Mouse (Mus musculus) embryonic facial prominence, embryonic 13.5 days (tissue): Measurements from ENCODE around the gene Ddx56. TPM values are rescaled to one million over a fixed set of nuclear protein-coding genes. Genes with fewer than 3 reads are reported as not detected.
"Not testable (repeated sequence)": the region's sequence is repeated elsewhere in the genome, so short reads cannot be mapped to it uniquely, and the experiment has no call there.

Experiments
- ATAC-seq: fragments of 200-750 bp; cut with Nextera tagmentation; 2 replicates; pipeline ENCODE4 v1.8.0; 2017; ENCODE audit warnings: low read depth; ENCODE audit not compliant: insufficient number of reproducible peaks, insufficient read depth, low FRiP score, low TSS enrichment
- H3K27ac ChIP-seq: fragments of 300-500 bp; sonication (generic); 2 replicates; pipeline ENCODE4 v1.5.1; 2015; ENCODE audit warnings: moderate library complexity, mild to moderate bottlenecking, inconsistent platforms
- H3K27me3 ChIP-seq: fragments of 300-500 bp; sonication (generic); 2 replicates; pipeline ENCODE4 v1.6.1; 2015; ENCODE audit warnings: mild to moderate bottlenecking, inconsistent platforms
- H3K36me3 ChIP-seq: fragments of 300-500 bp; sonication (generic); 2 replicates; pipeline ENCODE4 v1.6.1; 2015; ENCODE audit warnings: mild to moderate bottlenecking, inconsistent platforms
- H3K4me1 ChIP-seq: fragments of 300-500 bp; sonication (generic); 2 replicates; pipeline ENCODE4 v1.6.1; 2015; ENCODE audit warnings: inconsistent platforms
- H3K4me2 ChIP-seq: fragments of 300-500 bp; sonication (generic); 2 replicates; pipeline ENCODE4 v1.6.1; 2015; ENCODE audit warnings: moderate library complexity, mild to moderate bottlenecking, inconsistent platforms
- H3K4me3 ChIP-seq: fragments of 300-500 bp; sonication (generic); 2 replicates; pipeline ENCODE4 v1.5.1; 2015; ENCODE audit warnings: mild to moderate bottlenecking, inconsistent platforms
- H3K9ac ChIP-seq: fragments of 300-500 bp; sonication (generic); 2 replicates; pipeline ENCODE4 v1.6.1; 2015; ENCODE audit warnings: mild to moderate bottlenecking, inconsistent platforms
- H3K9me3 ChIP-seq: fragments of 300-500 bp; sonication (generic); 2 replicates; pipeline ENCODE4 v1.6.1; 2016; ENCODE audit warnings: inconsistent platforms
- WGBS: fragments of 180-500 bp; shearing (Covaris S2); methylation state at CpG from one replicate; pipeline ENCODE4 v1.1.7; 2015; ENCODE audit warnings: mixed read lengths; 5-methylcytosine and 5-hydroxymethylcytosine counted together
- polyA plus RNA-seq: library from polyadenylated mRNA; unstranded; fragments of >200 nt; fragmentation: Nextera tagmentation; extraction: Ambion mirVana; gene quantifications from 2 replicates; pipeline ENCODE4 v1.2.1, GENCODE M21; 2015

The Ddx56 gene
- polyA plus RNA-seq, 1 experiment from 2014 or later = 97.2 TPM

DNA sequence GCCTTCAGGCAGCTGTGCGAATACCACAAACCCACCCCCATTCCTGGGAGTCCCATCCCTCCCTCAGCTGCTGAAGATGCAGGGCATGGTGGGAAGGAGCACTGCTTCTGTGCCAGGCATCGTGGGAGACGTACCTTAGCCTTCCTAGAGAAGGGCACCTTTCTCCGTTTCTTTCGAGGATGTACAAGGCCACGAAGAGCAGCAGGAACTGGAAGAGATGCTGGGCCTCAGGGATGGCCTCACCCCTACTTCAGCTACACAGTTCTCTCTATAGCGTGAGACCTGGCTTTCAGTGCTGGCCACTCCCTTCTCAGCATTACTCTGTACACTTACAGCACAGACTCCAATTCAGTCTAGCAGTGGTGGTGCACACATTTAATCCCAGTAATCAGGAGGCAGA lies 8.2 kb downstream of the Ddx56 start:
- H3K4me3 ChIP-seq = no peak overlapping the region
- no peak for ATAC-seq
- H3K27me3 ChIP-seq = no peaks in the 10 kb centered on the region
- 90% methylated on average over 7 of the region's 7 CpGs for WGBS
- H3K9ac ChIP-seq = no peak overlapping the region
- no peaks in the 10 kb centered on the region for H3K4me1 ChIP-seq
- no peak overlapping the region for H3K4me2 ChIP-seq
- no peaks in the 10 kb centered on the region for H3K9me3 ChIP-seq
- no peak overlapping the region for H3K27ac ChIP-seq
- peaks cover 71% of the 10 kb centered on the region for H3K36me3 ChIP-seq

DNA sequence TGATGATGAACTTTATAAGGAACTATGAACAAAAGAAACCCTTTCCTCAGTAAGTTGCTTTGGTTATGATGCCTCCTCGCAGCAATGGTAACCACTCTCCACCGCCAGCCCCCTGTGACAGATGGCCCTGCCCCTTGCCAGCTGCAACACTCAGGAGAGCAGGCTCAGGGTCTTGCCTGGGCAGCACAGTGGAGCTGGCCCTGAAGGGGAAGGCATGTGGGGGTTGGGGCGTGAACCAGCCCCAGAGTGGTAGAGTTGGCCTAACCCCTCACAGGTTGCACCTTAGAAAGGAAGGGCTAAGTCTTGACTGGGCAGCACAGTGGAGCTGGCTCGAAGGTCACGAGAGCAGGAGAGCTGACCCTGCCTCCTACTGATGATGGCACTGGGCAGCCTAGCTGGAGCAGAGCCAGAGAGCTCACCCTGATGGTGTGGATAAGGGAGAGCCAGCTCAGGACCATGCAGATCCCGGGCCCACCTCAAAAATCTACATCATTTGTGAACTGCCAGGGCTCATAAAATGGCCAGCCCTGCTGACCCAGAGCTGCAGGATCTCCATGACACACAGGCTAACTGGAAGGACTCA lies 11.0 kb downstream of the Ddx56 start:
- Histone ChIP-seq H3K27ac (no peak overlapping the region), H3K9me3 (no peaks in the 10 kb centered on the region), H3K36me3 (peaks cover 43% of the 10 kb centered on the region), H3K27me3 (no peaks in the 10 kb centered on the region), H3K9ac (no peak overlapping the region), H3K4me3 (no peak overlapping the region), H3K4me2 (no peak overlapping the region), H3K4me1 (no peaks in the 10 kb centered on the region)
- WGBS = 75% methylated on average over 6 of the region's 6 CpGs
- no peak for ATAC-seq

DNA sequence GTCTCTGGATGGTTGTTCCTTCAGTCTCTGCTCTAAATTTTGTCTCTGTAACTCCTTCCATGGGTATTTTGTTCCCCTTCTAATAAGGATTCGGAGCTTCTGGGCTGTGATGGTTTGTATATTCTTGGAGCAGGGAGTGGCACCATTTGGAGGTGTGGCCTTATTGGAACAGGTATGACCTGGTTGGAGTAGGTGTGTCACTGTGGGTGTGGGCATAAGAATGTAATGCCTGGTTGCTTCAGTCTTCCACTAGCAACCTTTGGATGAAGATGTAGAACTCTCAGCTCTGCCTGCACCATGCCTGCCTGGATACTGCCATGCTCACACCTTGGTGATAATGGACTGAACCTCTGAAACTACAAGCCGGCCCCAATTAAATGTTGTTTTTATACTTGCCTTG lies 13.0 kb downstream of the Ddx56 start:
- 95% methylated on average over 2 of the region's 2 CpGs for WGBS

GRCm38 (mm10) chr11:6252824-6253223 lies 14.7 kb downstream of the Ddx56 start:
- 90% methylated on average over 4 of the region's 4 CpGs for WGBS
- no peak for ATAC-seq

More for the DNA sequence above, 13.0 kb downstream of the Ddx56 start:
- H3K27me3 ChIP-seq, H3K9me3 ChIP-seq, H3K27ac ChIP-seq, ATAC-seq, H3K9ac ChIP-seq, H3K4me3 ChIP-seq, H3K4me1 ChIP-seq, H3K4me2 ChIP-seq: not testable (repeated sequence)
- peaks cover 23% of the 10 kb centered on the region for H3K36me3 ChIP-seq

GRCm38 (mm10) chr11:6252248-6252647 lies 15.3 kb downstream of the Ddx56 start:
- H3K9ac ChIP-seq = no peak overlapping the region
- no peak overlapping the region for H3K4me3 ChIP-seq
- H3K27me3 ChIP-seq = no peaks in the 10 kb centered on the region
- no peaks in the 10 kb centered on the region for H3K4me1 ChIP-seq
- no peak for ATAC-seq
- no peaks in the 10 kb centered on the region for H3K9me3 ChIP-seq
- no peak overlapping the region for H3K27ac ChIP-seq
- no peak overlapping the region for H3K4me2 ChIP-seq
- no peaks in the 10 kb centered on the region for H3K36me3 ChIP-seq
- 92% methylated on average over 5 of the region's 5 CpGs for WGBS

More at GRCm38 (mm10) chr11:6252824-6253223, 14.7 kb downstream of the Ddx56 start:
- Histone ChIP-seq H3K4me1 (no peaks in the 10 kb centered on the region), H3K27me3 (no peaks in the 10 kb centered on the region), H3K4me2 (no peak overlapping the region), H3K27ac (no peak overlapping the region), H3K36me3 (peaks cover 5% of the 10 kb centered on the region), H3K9ac (no peak overlapping the region), H3K9me3 (no peaks in the 10 kb centered on the region), H3K4me3 (no peak overlapping the region)

DNA sequence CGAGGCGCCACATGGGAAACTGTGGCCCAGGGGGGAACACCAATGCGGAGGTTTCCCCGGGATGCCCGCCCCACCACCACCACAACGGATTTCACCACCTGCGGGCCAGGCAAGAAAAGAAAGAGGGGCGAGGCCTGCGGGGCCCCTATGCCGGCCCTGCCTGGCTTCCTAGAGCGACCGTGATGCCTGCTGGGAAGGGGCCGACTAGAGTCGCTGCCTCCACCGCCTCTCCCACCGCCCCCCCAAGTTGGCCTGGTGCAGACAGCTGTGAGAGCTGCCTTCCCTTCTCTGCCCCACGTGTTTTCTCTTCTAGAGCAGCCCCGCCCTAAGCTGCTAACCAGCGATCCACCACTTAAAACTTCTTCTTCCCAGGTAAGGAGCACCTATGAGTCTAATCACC lies 22.9 kb downstream of the Ddx56 start:
- H3K27ac ChIP-seq = no peak overlapping the region
- H3K4me3 ChIP-seq = no peak overlapping the region
- no peaks in the 10 kb centered on the region for H3K4me1 ChIP-seq
- no peak overlapping the region for H3K9ac ChIP-seq
- ATAC-seq = no peak
- H3K9me3 ChIP-seq = no peaks in the 10 kb centered on the region
- WGBS = 56% methylated on average over 19 of the region's 19 CpGs
- H3K36me3 ChIP-seq = no peaks in the 10 kb centered on the region
- H3K4me2 ChIP-seq = no peak overlapping the region
- H3K27me3 ChIP-seq = no peaks in the 10 kb centered on the region

GRCm38 (mm10) chr11:6233025-6233424 lies 34.5 kb downstream of the Ddx56 start:
- Histone ChIP-seq H3K4me2 (no peak overlapping the region), H3K9ac (no peak overlapping the region), H3K27ac (no peak overlapping the region), H3K36me3 (no peaks in the 10 kb centered on the region), H3K4me1 (no peaks in the 10 kb centered on the region), H3K27me3 (no peaks in the 10 kb centered on the region), H3K4me3 (no peak overlapping the region), H3K9me3 (peaks cover 24% of the 10 kb centered on the region)
- 83% methylated on average over 4 of the region's 4 CpGs for WGBS
- ATAC-seq = no peak

DNA sequence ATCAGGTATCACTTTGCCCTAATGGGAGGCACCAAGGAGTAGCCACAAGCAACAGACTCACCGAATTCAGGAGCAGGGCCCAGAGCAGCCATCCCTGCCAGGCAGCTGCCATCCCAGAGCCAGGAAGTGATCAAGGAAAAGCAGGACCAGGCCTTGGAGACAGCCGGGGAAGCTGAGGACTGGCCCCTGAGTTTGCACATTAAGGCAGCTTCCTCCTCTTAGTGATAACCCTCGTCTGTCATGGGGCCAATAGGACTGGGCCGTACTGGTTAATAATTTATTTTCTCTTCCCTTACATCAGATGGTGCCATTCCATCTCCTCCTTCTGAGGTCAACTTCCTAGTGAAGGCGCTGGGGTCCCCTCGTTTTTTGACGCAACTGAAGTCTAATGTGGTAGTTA lies 37.6 kb downstream of the Ddx56 start, which contains the start of gene Npc1l1:
TSS of gene Npc1l1 (minus strand) at position 132 of the 400 bp plus-strand sequence.
- WGBS = 86% methylated on average over 7 of the region's 7 CpGs

GRCm38 (mm10) chr11:6224541-6225229 lies 42.9 kb downstream of the Ddx56 start:
- Histone ChIP-seq H3K9ac (no peak overlapping the region), H3K36me3 (no peaks in the 10 kb centered on the region), H3K27ac (no peak overlapping the region), H3K4me1 (no peaks in the 10 kb centered on the region), H3K4me2 (no peak overlapping the region), H3K4me3 (no peak overlapping the region), H3K9me3 (no peaks in the 10 kb centered on the region), H3K27me3 (no peaks in the 10 kb centered on the region)
- 68% methylated on average over 14 of the region's 14 CpGs for WGBS
- no peak for ATAC-seq

More for the DNA sequence above, 37.6 kb downstream of the Ddx56 start, which contains the start of gene Npc1l1:
- no peaks in the 10 kb centered on the region for H3K36me3 ChIP-seq
- H3K4me1 ChIP-seq = no peaks in the 10 kb centered on the region
- no peaks in the 10 kb centered on the region for H3K27me3 ChIP-seq
- ATAC-seq = no peak
- H3K9ac ChIP-seq = no peak within 1 kb of the TSS
- H3K27ac ChIP-seq = no peak within 1 kb of the TSS
- peaks cover 7% of the 10 kb centered on the region; the same call in 1 of the 2 replicates for H3K9me3 ChIP-seq
- H3K4me3 ChIP-seq = no peak within 1 kb of the TSS
- H3K4me2 ChIP-seq = no peak within 1 kb of the TSS

GRCm38 (mm10) chr11:6222187-6222586 lies 45.4 kb downstream of the Ddx56 start:
- no peak overlapping the region for H3K4me3 ChIP-seq
- ATAC-seq = no peak
- no peaks in the 10 kb centered on the region for H3K36me3 ChIP-seq
- H3K27ac ChIP-seq = no peak overlapping the region
- H3K4me2 ChIP-seq = no peak overlapping the region
- WGBS = 93% methylated on average over 10 of the region's 10 CpGs
- H3K9me3 ChIP-seq = no peaks in the 10 kb centered on the region
- H3K9ac ChIP-seq = no peak overlapping the region
- no peaks in the 10 kb centered on the region for H3K4me1 ChIP-seq
- H3K27me3 ChIP-seq = no peaks in the 10 kb centered on the region

DNA sequence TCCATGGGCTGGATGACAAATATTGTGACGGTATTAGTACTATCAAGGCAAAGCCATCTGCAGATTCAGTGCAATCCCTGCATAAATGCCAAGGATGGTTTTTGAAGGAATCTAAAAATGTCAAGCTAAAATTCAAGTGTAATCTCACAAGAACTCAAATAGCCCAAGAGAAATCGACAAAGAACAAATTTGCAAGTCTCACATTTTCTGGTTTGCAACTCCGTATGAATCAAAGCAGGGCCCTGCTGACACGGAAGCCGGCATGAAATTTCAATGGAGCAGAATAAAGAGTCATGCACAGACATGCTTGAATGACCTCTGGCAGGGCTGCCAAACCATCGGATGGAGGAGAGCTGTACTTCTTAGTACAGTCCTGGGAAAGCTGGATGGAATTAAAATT lies 47.6 kb downstream of the Ddx56 start:
- H3K27ac ChIP-seq = no peak overlapping the region
- H3K27me3 ChIP-seq = no peaks in the 10 kb centered on the region
- no peak overlapping the region for H3K9ac ChIP-seq
- no peaks in the 10 kb centered on the region for H3K36me3 ChIP-seq
- no peaks in the 10 kb centered on the region for H3K4me1 ChIP-seq
- WGBS = 75% methylated on average over 6 of the region's 6 CpGs
- no peaks in the 10 kb centered on the region for H3K9me3 ChIP-seq
- no peak for ATAC-seq
- H3K4me2 ChIP-seq = no peak overlapping the region
- H3K4me3 ChIP-seq = no peak overlapping the region

DNA sequence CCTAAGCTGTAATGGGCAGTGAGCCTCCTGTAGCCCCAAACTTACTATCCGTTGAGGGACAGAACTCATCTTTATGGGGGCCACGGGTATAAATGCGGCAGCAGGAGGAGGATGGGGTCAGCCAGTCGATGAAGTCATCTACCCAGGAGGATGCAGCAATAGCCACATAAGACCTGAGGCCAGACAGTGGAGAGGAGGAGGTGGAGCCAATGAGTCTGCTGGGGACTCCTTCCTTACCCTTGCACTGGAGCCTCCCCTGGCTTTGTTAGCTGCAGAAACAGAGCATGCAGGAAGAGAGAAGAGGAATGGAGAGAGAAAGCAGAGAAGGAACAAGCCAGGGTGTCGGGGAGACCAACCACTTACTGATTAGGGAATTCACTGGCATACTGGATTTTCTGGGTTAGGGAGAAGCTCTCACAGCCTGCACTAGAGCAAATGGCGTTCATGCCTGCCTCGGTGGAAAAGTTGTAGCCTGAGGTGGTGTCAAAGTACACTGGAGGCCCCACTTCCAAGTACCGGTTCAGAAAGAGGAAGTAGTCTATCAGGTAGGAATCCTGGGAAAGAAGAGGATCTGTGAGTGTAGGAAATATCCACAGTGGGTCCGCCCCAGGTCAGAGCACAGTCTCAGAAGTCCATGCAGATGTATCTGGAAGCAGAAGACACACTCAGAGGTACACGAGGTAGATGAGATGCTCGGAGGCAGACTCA lies 49.2 kb downstream of the Ddx56 start:
- WGBS = 79% methylated on average over 11 of the region's 11 CpGs
- H3K36me3 ChIP-seq = no peaks in the 10 kb centered on the region

More for the DNA sequence above, 49.2 kb downstream of the Ddx56 start:
- Histone ChIP-seq H3K4me3 (no peak overlapping the region), H3K27ac (no peak overlapping the region), H3K27me3 (no peaks in the 10 kb centered on the region), H3K9ac (no peak overlapping the region), H3K4me1 (no peaks in the 10 kb centered on the region), H3K9me3 (no peaks in the 10 kb centered on the region), H3K4me2 (no peak overlapping the region)
- no peak for ATAC-seq
